Mouse (Mus musculus) regulatory T cell (primary cell): ENCODE measurements around the gene Asb4.

Experiments used
- in situ Hi-C: fragments of 300-600 bp; cut with MboI, MseI; formaldehyde crosslinking; loops from one replicate; pipeline ENCODE4 v1.15.1; 2025; ENCODE audit warnings: high pct_unique_total_duplicates

Asb4 gene

GRCm38 (mm10) chr6:5390298-5390697 is 7.1 kb downstream of the Asb4 start:
- in situ Hi-C loops: loop anchor here (25.0 kb wide), 1 partner anchor 828 kb away; no protein-coding TSS in a partner anchor

DNA sequence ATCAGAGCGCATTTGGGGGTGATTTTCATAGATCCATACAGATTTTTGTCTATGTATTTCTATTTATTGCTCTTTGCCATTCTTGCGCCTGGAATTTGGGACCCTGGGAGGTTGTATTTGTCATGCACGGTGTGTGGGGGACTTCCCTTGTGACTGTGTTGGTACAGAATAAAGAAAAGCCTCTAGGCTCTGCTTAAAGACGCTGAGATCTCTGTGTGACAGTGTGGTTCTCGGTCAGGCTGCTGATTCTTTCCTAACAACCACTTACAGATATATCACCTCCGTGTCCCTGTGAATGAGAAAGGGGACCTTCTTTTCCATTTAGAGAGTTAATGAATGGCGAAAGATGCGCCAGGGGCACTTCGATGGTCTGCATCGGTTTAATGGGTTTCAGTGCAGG is 7.8 kb downstream of the Asb4 start:
- in situ Hi-C loops: loop anchor here (25.0 kb wide), 1 partner anchor 829 kb away; no protein-coding TSS in a partner anchor

GRCm38 (mm10) chr6:5394971-5395370 is 11.8 kb downstream of the Asb4 start:
- in situ Hi-C loops: loop anchor here (25.0 kb wide), 1 partner anchor 833 kb away; no protein-coding TSS in a partner anchor

GRCm38 (mm10) chr6:5396797-5397196 is 13.6 kb downstream of the Asb4 start:
- in situ Hi-C loops: loop anchor here (25.0 kb wide), 1 partner anchor 834 kb away; no protein-coding TSS in a partner anchor

DNA sequence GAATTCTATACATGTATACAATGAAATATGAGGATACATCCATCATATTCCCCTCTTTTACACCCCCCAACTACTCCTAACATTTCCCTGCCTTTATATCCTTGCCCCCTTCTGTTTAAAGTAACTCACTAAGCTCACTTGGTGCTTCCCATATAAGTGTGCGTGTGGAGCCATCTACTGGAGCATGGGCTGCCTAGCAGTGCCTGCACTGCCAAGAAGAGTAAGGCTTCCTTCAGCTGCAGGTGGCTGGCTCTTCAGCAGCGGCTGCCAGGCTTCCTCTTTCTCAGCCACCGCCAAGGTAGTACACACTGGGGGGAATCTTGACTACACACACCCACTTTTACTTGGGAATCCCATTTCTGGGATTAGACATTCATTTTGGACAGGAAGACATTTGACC is 18.2 kb downstream of the Asb4 start:
- in situ Hi-C loops: no loop called here

DNA sequence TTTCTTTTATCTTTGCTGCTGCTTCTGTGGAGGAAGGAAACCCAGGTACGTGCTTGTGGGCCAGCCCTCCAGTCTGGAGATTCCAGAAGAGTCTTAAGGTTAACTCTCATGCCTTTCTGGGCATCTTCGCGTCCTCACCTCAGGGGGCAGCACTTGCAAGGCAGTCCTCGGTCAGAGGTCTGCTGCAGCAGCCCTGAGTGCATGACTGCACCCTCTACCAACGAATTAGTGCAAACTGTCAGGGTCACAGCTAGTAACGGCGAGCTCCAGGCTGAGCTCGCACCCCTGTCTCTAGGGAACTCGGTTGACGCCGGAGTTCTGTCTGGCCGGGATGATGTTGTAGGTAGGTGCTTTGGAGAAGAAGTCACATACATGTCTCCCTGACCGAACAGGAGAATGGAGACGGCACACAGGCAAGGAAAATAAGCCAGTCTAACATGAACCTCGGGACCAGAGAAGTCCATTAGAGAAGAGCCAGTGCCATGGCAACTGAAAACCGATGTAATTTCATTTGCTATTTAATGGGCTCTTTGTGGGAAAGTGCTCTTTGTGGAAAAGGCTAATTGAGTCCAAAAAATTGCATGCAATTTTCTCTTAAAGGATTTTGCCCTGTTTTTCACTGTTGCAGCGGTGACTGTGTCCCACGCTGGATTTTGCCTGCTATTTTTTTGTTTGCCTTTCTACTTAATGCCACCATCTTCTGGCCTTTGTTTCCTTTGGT is 20.1 kb downstream of the Asb4 start:
- in situ Hi-C loops: no loop called here

DNA sequence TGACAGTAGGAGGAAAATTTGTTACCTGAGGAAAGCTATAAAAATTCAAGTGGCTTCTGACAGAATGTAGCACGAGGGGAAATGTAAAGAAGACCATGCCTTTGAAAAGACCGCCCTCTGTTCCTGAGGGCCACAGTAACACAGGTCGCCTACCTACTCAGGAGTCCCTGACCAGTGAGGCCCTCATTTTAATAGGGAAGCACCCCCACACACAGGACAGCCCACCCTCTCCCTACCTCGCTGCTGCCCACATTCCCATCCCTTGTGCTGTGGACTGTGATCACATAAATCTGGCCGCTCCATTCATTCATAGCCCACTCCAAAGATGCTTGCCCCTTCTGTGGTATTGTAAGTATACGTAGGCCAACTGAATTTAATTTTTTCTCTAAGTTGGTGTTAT is 20.8 kb downstream of the Asb4 start:
- in situ Hi-C loops: no loop called here

- in situ Hi-C loops: loop anchor here (5.0 kb wide), 1 partner anchor 184 kb away; no protein-coding TSS in a partner anchor
Observed at GRCm38 (mm10) chr6:5408451-5409177, 25.4 kb downstream of the Asb4 start.

GRCm38 (mm10) chr6:5409676-5410075 is 26.5 kb downstream of the Asb4 start:
- in situ Hi-C loops: loop anchor here (5.0 kb wide), 1 partner anchor 183 kb away; no protein-coding TSS in a partner anchor

DNA sequence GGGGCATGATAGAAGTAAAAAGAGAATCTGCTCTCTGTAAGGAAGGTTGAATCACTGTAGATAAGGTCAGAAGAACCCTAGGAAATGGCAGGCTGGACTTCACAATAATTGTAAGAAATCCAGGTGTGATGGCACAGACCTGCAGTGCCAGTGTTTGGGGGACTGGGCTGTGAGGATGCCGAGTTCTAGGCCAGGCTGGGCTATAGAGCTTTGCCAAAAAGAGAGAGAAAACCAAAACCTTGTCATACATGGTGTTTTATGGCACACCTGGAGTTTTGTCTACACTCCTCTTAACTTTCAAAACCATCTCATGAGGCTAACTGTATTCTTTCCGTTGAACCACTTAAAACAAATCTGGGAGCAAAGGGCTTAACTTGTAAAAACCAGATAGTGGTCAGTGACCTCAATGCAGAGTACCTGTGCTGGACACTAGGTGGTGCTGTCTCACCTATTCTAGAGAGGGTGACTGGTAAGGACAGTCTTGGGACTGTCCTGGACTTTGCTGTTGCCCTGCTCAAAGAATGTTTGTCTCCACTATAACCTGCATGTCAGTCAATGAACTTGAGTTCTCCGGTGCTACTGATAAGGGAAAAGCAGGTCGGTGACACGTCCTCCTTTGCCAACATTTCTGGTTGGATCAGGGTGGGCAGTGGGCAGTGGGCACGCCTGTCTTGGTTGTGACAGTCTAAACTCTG is 27.7 kb downstream of the Asb4 start:
- in situ Hi-C loops: no loop called here

DNA sequence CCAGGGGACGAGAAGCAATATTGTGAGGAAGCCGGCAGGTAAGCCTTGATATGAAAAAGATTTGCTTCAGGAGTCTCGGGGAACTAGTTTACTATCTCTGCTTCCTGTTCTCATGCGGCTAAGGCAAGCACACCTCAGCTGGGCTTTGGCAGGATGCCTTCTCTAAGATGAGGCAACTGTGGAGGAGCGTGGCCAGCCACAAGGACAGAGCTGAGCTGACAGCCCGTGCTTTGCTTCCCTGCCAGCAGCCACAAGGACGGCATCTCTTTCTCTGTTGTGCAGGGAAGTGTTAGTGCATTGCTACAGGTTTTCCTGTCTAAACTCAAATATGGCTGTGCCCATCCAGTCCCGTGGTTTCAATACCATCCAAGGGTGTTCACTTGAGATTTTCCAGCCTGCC is 30.1 kb downstream of the Asb4 start:
- in situ Hi-C loops: no loop called here

GRCm38 (mm10) chr6:5421442-5421841 is 38.3 kb downstream of the Asb4 start:
- in situ Hi-C loops: no loop called here

GRCm38 (mm10) chr6:5422386-5422785 is 39.2 kb downstream of the Asb4 start:
- in situ Hi-C loops: no loop called here

- in situ Hi-C loops: no loop called here
Observed at GRCm38 (mm10) chr6:5423594-5423993, 40.4 kb downstream of the Asb4 start.

GRCm38 (mm10) chr6:5427033-5427432 is 43.8 kb downstream of the Asb4 start:
- in situ Hi-C loops: no loop called here

DNA sequence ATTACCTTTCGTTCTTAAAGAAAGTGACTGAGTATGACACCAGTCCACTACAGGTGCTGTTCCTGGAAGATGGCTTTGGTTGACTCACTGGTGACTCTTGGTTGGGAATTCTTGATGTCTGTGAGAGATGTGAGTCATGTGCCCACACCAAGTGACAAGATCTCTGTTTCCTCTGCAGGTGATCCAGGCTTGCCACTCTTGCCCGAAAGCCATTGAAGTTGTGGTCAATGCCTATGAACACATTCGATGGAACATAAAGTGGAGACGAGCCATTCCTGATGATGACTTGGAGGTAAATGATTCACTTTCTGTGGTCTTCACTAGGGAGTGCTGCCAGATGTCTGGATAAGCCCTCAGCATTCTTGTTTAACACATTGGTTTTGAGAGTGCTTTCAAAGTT is 46.4 kb downstream of the Asb4 start:
- in situ Hi-C loops: no loop called here

GRCm38 (mm10) chr6:5429982-5430550 is 46.9 kb downstream of the Asb4 start:
- in situ Hi-C loops: no loop called here

- in situ Hi-C loops: no loop called here
Observed at GRCm38 (mm10) chr6:5433887-5434286, 50.7 kb downstream of the Asb4 start.

- in situ Hi-C loops: no loop called here
Observed at GRCm38 (mm10) chr6:5437757-5438156, 54.6 kb downstream of the Asb4 start.

DNA sequence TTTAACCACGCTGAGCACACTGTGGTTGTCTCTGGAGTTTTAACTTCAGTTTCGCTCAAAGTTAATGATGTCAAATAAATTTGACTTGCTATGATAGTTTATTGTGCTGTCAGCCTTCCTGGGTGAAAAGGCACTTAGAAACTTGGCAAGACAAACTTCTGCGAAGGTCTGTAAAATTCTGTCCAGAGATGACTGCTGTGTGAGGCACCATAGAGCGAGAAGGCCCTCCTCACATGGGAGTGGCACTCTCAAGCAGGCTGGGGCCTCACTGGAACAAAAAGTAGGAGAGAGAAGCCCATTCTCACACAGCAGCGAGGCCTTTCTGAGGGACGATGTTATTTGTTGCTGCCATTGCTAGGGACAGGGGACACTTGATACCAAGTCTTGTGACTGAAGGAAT is 58.0 kb downstream of the Asb4 start:
- in situ Hi-C loops: no loop called here

- in situ Hi-C loops: no loop called here
Observed at GRCm38 (mm10) chr6:5442316-5443085, 59.3 kb downstream of the Asb4 start.
